Mouse (Mus musculus) neural tube, embryonic 12.5 days (tissue): ENCODE data around the gene Msh3. TPM values are rescaled to one million over a fixed set of nuclear protein-coding genes. Genes with fewer than 3 reads are reported as not detected.

ENCODE experiments used
- ATAC-seq: fragments of 200-750 bp; cut with Nextera tagmentation; 2 replicates; pipeline ENCODE4 v1.8.0; 2017; ENCODE audit warnings: low read depth, mild to moderate bottlenecking, moderate TSS enrichment, moderate library complexity; ENCODE audit not compliant: low FRiP score
- H3K27ac ChIP-seq: fragments of 300-500 bp; sonication (generic); 2 replicates; pipeline ENCODE4 v1.5.1; 2016
- H3K27me3 ChIP-seq: fragments of 300-500 bp; sonication (generic); replicated peaks from 2 replicates; pipeline ENCODE4 v1.6.1; 2016; ENCODE audit warnings: mild to moderate bottlenecking
- H3K36me3 ChIP-seq: fragments of 300-500 bp; sonication (generic); 2 replicates; pipeline ENCODE4 v1.6.1; 2016; ENCODE audit warnings: mild to moderate bottlenecking
- H3K4me1 ChIP-seq: fragments of 300-500 bp; sonication (generic); 2 replicates; pipeline ENCODE4 v1.6.1; 2016
- H3K4me2 ChIP-seq: fragments of 300-500 bp; sonication (generic); replicated peaks from 2 replicates; pipeline ENCODE4 v1.6.1; 2016; ENCODE audit warnings: mild to moderate bottlenecking
- H3K4me3 ChIP-seq: fragments of 300-500 bp; sonication (generic); 2 replicates; pipeline ENCODE4 v1.5.1; 2016
- H3K9ac ChIP-seq: fragments of 300-500 bp; sonication (generic); 2 replicates; pipeline ENCODE4 v1.6.1; 2016; ENCODE audit warnings: mild to moderate bottlenecking
- H3K9me3 ChIP-seq: fragments of 300-500 bp; sonication (generic); 2 replicates; pipeline ENCODE4 v1.6.1; 2016; ENCODE audit warnings: mild to moderate bottlenecking
- WGBS: fragments of 180-500 bp; shearing (Covaris S2); methylation state at CpG from one replicate; pipeline ENCODE4 v1.1.7; 2016; 5-methylcytosine and 5-hydroxymethylcytosine counted together
- polyA plus RNA-seq: library from polyadenylated mRNA; unstranded; fragments of >200 nt; fragmentation: Nextera tagmentation; extraction: Ambion mirVana; gene quantifications from 2 replicates; pipeline ENCODE4 v1.2.1, GENCODE M21; 2016

The Msh3 gene
- polyA plus RNA-seq, 1 experiment from 2014 or later, result 30.2 TPM

GRCm38 (mm10) chr13:92320770-92321169 is 34.0 kb downstream of the Msh3 start:
- no peak overlapping the region for H3K27ac ChIP-seq
- no peak overlapping the region for H3K4me2 ChIP-seq
- no peak for ATAC-seq
- H3K4me1 ChIP-seq, result no peaks in the 10 kb centered on the region
- no peaks in the 10 kb centered on the region for H3K27me3 ChIP-seq
- peaks cover 8% of the 10 kb centered on the region; the same call in 1 of the 2 replicates for H3K36me3 ChIP-seq
- H3K9ac ChIP-seq, result no peak overlapping the region
- 94% methylated on average over 5 of the region's 5 CpGs for WGBS
- H3K9me3 ChIP-seq, result no peaks in the 10 kb centered on the region
- H3K4me3 ChIP-seq, result no peak overlapping the region

- no peaks in the 10 kb centered on the region for H3K4me1 ChIP-seq
- H3K36me3 ChIP-seq, result peaks cover 12% of the 10 kb centered on the region
- no peak overlapping the region for H3K4me3 ChIP-seq
- no peak overlapping the region for H3K27ac ChIP-seq
- H3K4me2 ChIP-seq, result no peak overlapping the region
- no peak overlapping the region for H3K9ac ChIP-seq
- H3K9me3 ChIP-seq, result no peaks in the 10 kb centered on the region
- ATAC-seq, result no peak
- H3K27me3 ChIP-seq, result no peaks in the 10 kb centered on the region
- 91% methylated on average over 5 of the region's 5 CpGs for WGBS
Measured at GRCm38 (mm10) chr13:92314613-92315012, 40.2 kb downstream of the Msh3 start.

GRCm38 (mm10) chr13:92305680-92306079 is 49.1 kb downstream of the Msh3 start, which contains the start of gene Gm20379:
Gene Gm20379 (plus strand): TSS chr13:92305980.
- Histone ChIP-seq H3K27me3 (no peaks in the 10 kb centered on the region), H3K36me3 (peaks cover 26% of the 10 kb centered on the region), H3K4me2 (no peak within 1 kb of the TSS), H3K27ac (no peak within 1 kb of the TSS), H3K4me1 (no peaks in the 10 kb centered on the region), H3K9me3 (no peaks in the 10 kb centered on the region), H3K4me3 (no peak within 1 kb of the TSS), H3K9ac (no peak within 1 kb of the TSS)
- WGBS, result 98% methylated on average over 11 of the region's 11 CpGs
- ATAC-seq, result no peak

GRCm38 (mm10) chr13:92304291-92304690 is 50.5 kb downstream of the Msh3 start:
- Histone ChIP-seq H3K4me2 (no peak overlapping the region), H3K36me3 (peaks cover 34% of the 10 kb centered on the region), H3K4me3 (no peak overlapping the region), H3K27me3 (no peaks in the 10 kb centered on the region), H3K27ac (no peak overlapping the region), H3K9ac (no peak overlapping the region), H3K9me3 (no peaks in the 10 kb centered on the region), H3K4me1 (no peaks in the 10 kb centered on the region)
- 95% methylated on average over 5 of the region's 5 CpGs for WGBS
- ATAC-seq, result no peak

DNA sequence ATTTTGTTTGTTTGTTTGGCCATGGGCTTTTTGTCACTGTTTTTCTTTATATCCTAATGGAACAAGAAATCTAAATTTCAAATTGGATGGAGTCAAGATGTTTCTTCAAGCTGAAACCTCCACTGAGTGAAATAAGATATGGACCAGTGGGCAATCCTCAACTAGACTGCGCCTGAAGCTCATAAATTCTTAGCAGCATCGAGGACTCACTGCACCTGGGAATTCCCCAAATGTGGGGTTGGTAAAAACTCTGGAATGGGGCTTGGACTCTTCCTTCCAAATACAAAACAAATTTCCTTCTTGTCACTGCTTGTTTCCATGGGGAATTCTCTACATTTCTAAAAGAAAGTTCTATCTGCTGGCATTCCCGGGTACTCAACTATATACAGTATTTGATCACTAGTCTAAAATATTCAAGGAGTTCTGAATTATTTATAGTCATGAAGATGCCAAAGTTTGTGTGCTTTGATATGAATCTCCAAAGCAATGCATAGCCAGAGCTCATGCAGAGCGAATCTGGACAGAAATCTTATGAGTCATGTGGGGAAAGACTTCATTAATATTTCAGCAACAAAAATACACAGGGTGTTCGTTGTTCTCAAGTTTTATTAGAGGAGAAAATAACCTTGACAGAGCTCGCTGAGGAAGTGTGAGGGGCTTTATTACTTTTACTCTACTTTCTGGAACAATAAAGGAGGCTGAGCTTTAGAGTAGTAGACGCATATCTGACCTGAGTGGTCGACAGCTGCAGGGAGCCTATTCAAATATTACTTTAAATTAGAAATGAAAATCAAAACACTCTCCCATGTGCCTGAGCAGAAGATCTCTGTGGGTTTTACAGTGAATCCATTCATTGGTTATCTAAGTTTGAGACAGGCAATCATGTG is 51.5 kb downstream of the Msh3 start:
- no peaks in the 10 kb centered on the region for H3K4me1 ChIP-seq
- H3K9me3 ChIP-seq, result no peaks in the 10 kb centered on the region
- 66% methylated on average over 8 of the region's 8 CpGs for WGBS
- H3K4me3 ChIP-seq, result no peak overlapping the region
- peaks cover 32% of the 10 kb centered on the region for H3K36me3 ChIP-seq
- no peak overlapping the region for H3K9ac ChIP-seq
- no peaks in the 10 kb centered on the region for H3K27me3 ChIP-seq
- no peak overlapping the region for H3K27ac ChIP-seq
- H3K4me2 ChIP-seq, result no peak overlapping the region
- ATAC-seq, result no peak

GRCm38 (mm10) chr13:92302466-92302865 is 52.3 kb downstream of the Msh3 start:
- Histone ChIP-seq H3K36me3 (peaks cover 28% of the 10 kb centered on the region), H3K9me3 (no peaks in the 10 kb centered on the region), H3K9ac (no peak overlapping the region), H3K4me2 (no peak overlapping the region), H3K4me3 (no peak overlapping the region), H3K4me1 (no peaks in the 10 kb centered on the region), H3K27ac (no peak overlapping the region), H3K27me3 (no peaks in the 10 kb centered on the region)
- no peak for ATAC-seq
- WGBS, result 72% methylated on average over 4 of the region's 4 CpGs

DNA sequence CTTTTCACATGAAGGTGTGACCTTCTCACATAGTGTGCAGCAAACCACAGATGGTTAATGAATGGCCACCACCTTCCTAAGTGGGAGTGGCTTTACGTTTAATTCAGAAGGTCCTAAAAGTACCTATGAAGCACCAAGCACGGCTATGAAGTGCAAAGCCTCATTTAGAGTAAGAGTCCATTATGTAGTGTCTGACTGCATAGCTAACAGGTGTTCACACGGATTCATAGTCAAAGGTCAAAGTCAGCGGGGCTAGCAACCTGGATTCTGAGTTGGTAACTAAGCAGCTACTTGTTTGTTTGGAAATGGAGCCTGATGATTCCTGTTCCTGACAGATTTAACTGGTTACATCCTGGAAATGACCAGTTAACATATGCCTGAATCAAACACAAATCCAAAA is 53.0 kb downstream of the Msh3 start:
- Histone ChIP-seq H3K27me3 (no peaks in the 10 kb centered on the region), H3K4me1 (no peaks in the 10 kb centered on the region), H3K36me3 (peaks cover 28% of the 10 kb centered on the region), H3K4me3 (no peak overlapping the region), H3K27ac (no peak overlapping the region), H3K9ac (no peak overlapping the region), H3K9me3 (no peaks in the 10 kb centered on the region), H3K4me2 (no peak overlapping the region)
- WGBS, result 78% methylated on average over 4 of the region's 4 CpGs
- ATAC-seq, result no peak

DNA sequence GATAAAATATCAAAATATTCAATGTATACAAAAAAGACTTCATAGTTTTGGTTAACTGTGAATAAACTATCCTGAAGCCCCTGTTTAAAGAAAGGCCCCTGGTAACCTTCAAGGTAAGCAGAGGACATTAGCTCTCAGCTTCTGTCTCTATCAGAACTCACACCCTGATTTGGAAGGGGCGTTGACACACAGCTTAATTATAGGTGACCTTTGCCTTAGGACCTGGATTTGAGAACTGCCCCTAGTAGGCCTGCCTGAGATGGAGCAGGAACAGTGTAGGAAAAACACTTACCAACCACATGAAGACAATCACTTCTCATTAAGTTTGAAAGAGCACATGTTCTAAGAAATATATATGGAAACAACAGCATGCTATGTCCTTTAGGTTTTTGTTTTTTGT is 55.3 kb downstream of the Msh3 start:
- ATAC-seq, result no peak
- H3K27me3 ChIP-seq, result no peaks in the 10 kb centered on the region
- H3K4me2 ChIP-seq, result no peak overlapping the region
- H3K9me3 ChIP-seq, result no peaks in the 10 kb centered on the region
- no peak overlapping the region for H3K4me3 ChIP-seq
- H3K9ac ChIP-seq, result no peak overlapping the region
- no peak overlapping the region for H3K27ac ChIP-seq
- 78% methylated on average over 1 of the region's 1 CpGs for WGBS
- no peaks in the 10 kb centered on the region for H3K4me1 ChIP-seq
- peaks cover 20% of the 10 kb centered on the region for H3K36me3 ChIP-seq

- no peak overlapping the region for H3K27ac ChIP-seq
- no peak overlapping the region for H3K4me2 ChIP-seq
- peaks cover 20% of the 10 kb centered on the region for H3K36me3 ChIP-seq
- ATAC-seq, result no peak
- no peaks in the 10 kb centered on the region for H3K4me1 ChIP-seq
- no peak overlapping the region for H3K4me3 ChIP-seq
- no peaks in the 10 kb centered on the region for H3K9me3 ChIP-seq
- H3K9ac ChIP-seq, result no peak overlapping the region
- 90% methylated on average over 2 of the region's 2 CpGs for WGBS
- no peaks in the 10 kb centered on the region for H3K27me3 ChIP-seq
Measured at GRCm38 (mm10) chr13:92297021-92297420, 57.8 kb downstream of the Msh3 start.

DNA sequence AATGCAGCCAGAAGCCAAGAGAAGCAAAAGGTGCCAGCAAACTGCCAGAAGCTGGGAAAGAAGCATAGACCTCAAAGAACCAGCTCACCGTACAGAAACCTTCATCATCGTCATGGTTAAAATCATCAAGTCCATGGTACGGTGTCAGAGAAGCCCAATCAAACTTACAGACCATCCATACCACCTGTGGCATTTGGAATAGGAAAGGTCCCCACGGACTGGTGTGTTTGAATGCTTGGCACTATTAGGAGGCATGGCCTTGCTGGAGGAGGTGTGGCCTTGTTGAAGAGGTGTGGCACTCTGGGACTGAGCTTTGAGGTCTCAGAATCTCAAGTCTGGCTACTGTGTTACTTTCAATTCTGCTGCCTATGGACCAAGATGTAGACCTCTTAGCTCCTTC is 58.3 kb downstream of the Msh3 start:
- WGBS, result 98% methylated on average over 4 of the region's 4 CpGs
- no peak for ATAC-seq
- H3K27me3 ChIP-seq, result no peaks in the 10 kb centered on the region
- H3K4me1 ChIP-seq, result no peaks in the 10 kb centered on the region
- no peak overlapping the region for H3K4me2 ChIP-seq
- no peaks in the 10 kb centered on the region for H3K9me3 ChIP-seq
- peaks cover 20% of the 10 kb centered on the region for H3K36me3 ChIP-seq
- no peak overlapping the region for H3K4me3 ChIP-seq
- H3K27ac ChIP-seq, result no peak overlapping the region
- H3K9ac ChIP-seq, result no peak overlapping the region

- 86% methylated on average over 5 of the region's 5 CpGs for WGBS
- H3K4me1 ChIP-seq, result no peaks in the 10 kb centered on the region
- H3K27ac ChIP-seq, result no peak overlapping the region
- ATAC-seq, result no peak
- no peaks in the 10 kb centered on the region for H3K9me3 ChIP-seq
- H3K27me3 ChIP-seq, result no peaks in the 10 kb centered on the region
- no peak overlapping the region for H3K4me3 ChIP-seq
- H3K4me2 ChIP-seq, result no peak overlapping the region
- no peak overlapping the region for H3K9ac ChIP-seq
- H3K36me3 ChIP-seq, result peaks cover 10% of the 10 kb centered on the region
Measured at GRCm38 (mm10) chr13:92293883-92294282, 60.9 kb downstream of the Msh3 start.

DNA sequence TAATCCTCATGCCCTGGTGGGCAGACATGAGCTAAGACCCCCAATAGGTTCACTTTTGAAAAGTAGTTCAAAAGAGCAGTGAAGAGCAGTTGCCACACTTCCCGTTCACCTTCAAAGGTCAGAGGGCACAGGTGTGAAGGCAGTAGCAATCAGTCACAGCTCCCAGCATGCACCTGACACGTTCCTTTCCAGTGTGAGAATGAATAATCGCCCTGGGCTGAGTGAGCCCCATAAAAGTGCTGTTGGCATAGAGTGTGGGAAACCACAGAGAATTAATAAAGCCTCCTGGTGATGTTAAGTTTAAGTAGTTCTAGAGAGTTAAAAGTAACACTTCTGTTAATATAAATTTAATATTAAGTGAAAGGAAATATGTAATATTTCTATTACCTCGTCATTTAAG is 63.2 kb downstream of the Msh3 start:
- no peak for ATAC-seq
- Histone ChIP-seq H3K9ac (no peak overlapping the region), H3K4me2 (no peak overlapping the region), H3K9me3 (no peaks in the 10 kb centered on the region), H3K27me3 (no peaks in the 10 kb centered on the region), H3K36me3 (peaks cover 3% of the 10 kb centered on the region; the same call in 1 of the 2 replicates), H3K4me1 (no peaks in the 10 kb centered on the region), H3K4me3 (no peak overlapping the region), H3K27ac (no peak overlapping the region)
- WGBS, result 66% methylated on average over 4 of the region's 4 CpGs

DNA sequence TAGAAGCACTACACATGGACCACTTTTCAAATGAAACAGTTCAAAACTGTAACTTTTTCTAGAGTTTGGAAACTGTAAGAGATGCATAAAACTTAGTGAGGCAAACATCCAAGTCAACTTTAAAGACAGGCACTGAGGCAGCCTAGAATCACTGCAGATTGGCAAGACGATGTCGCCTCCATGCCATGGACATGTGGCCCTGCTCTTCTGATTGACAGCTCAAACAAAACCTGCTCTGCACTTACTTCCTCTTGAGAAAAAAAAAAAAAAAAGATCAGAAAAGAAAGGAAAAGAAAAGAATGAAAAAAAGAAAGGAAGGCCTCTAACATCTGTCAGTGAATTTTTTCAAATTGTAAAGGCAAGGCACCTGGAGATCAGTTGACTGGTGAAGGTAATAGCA is 77.8 kb downstream of the Msh3 start:
- Histone ChIP-seq H3K4me2 (no peak overlapping the region), H3K4me3 (no peak overlapping the region), H3K9ac (no peak overlapping the region), H3K9me3 (no peaks in the 10 kb centered on the region), H3K4me1 (no peaks in the 10 kb centered on the region), H3K27ac (no peak overlapping the region), H3K36me3 (0 out of 2 replicates have a peak, but pooled peaks cover 10% of the 10 kb centered on the region), H3K27me3 (no peaks in the 10 kb centered on the region)
- no peak for ATAC-seq
- 97% methylated on average over 2 of the region's 2 CpGs for WGBS
